Mouse (Mus musculus) cerebellum, adult 18-20 months (tissue): Measurements from ENCODE around the gene Mtfp1.

ENCODE experiments used
- DNase-seq, 2 experiments: peaks; one replicate each; pipeline ENCODE4 v3.0.0; 2021

The Mtfp1 gene

DNA sequence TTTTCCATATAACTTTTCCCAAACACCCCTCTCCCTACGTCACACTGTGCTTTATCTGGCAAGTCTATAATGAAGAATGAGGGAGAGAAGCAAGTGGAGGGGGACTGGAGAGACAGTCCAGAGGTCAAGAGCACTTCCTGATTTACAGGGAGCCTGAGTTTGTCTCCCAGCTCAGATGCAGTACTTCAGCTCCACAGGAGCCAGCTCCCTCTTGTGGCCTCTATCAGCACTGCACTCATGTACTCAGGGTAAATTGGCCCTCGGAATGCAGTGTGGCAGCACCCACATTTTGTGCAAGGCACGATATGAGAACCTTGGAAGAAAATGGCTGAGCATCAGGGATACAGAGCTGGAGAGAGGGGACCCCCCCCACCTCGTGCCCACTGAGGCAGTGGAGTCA, 15.0 kb downstream of the Mtfp1 start:
- DNase-seq = peak; percentile 56 to 62

DNA sequence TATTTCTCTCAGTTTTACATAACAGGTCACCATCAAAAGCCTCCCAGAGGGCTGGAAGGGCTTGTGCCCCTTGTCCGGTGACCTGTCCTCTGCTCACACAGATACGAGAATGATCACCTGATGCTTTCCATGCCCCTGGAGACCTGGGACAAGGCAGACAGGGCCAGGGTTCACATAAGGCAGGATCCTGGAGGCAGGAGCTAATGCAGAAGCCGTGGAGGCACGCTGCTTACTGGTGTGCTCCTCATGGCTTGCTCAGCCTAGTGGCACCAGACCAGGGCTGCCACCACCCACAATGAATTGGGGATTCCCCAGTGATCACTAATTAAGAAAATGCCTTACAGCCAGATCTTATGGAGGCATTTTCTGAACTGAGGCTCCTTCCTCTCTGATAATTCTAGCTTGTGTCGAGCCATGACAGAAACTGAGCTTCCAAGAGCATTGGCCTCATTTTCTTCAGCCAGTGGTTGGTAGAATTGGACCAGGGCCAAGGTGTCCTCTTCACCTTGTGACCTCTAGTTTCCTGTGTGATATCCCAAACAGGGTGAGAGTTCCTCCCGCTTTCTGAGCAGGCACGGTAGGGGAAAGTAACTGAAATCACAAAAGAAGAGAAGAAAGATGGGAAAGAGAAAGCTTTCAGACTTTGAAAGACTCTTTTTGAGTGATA, 16.8 kb downstream of the Mtfp1 start:
- no peak for DNase-seq

DNA sequence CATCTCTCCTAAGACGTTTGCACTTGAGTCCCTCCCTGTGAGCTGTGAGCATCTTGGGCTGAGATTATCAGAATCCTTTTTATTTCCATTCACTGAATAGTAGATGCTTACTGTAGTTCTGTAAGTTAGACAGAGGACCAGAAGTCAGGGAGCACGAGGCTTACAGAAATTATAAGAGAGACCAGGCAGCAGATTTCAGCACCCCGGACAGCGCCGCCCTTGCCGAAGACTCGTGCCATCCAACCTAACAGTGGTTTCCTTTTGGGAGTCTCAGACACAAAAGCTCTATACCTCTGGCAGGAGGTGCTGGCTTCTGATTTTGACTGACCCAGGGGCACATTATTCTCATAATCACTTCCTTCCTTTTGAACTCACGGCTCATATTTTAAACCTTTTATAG, 18.6 kb downstream of the Mtfp1 start:
- no peak for DNase-seq

DNA sequence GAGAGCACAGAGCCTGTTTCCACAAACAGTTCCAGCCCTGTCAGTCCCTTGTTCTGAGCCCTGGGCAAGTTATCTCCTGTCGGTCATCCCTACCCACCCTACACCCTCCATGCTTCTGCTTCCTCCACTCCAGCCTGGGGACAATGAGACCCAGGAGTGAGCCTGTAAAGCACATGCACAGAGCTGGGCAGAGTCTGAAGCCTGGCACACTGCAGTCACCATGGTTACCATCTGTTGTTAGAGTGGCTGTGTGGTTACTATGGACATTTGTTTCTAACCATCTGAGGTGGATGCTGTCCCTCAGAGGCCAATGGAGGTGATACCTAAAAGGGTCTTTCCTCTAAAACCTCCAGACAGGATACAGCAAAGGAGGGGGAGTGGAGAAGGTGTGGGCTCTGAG, 25.6 kb downstream of the Mtfp1 start:
- no peak for DNase-seq

DNA sequence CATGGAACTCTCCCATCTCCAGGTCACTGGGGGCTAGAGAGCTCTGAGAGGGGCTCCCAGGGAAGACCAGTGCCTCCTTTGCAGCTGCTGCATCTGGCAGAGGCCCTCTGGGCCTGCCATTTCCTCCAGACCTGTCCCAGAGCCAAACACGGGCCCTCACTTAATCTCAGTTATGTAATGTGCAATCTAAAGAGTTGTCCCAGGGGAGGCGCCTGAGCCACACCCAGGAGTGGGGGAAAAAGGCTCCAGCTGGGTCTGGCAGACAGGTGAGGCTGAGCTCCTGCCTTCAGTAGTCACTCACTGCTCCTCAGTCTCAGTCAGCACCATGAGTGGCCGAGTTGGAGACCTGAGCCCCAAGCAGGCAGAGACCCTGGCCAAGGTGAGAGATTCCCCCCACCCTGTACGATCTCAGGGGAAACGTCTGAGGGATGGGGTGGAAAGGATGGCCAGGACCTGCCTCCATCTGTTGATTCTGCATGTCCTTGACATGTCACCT, 30.6 kb downstream of the Mtfp1 start, which contains the start of gene Sec14l3:
TSS of gene Sec14l3 (plus strand) at position 215 of the 496 bp plus-strand sequence.
- DNase-seq = no peak

DNA sequence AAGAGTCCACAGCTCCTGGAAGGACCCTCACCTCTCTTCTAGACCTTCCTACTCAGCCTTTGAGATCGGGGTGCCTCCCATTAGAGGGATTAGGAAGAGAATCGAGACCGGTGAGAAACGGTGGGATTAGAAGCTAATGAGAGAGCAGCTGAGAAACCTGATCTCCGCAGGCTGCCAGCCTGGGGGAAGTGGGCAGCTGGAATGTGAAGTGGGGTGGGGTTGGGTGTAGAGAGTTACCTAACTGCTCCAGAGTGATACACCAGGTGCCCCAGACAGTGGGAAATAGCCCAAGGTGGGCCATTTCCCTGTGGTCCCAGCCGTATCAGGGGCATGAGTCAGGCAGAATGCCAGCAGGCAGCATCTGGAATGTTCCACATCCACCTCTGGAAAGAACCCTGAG, 32.3 kb downstream of the Mtfp1 start:
- no peak for DNase-seq

DNA sequence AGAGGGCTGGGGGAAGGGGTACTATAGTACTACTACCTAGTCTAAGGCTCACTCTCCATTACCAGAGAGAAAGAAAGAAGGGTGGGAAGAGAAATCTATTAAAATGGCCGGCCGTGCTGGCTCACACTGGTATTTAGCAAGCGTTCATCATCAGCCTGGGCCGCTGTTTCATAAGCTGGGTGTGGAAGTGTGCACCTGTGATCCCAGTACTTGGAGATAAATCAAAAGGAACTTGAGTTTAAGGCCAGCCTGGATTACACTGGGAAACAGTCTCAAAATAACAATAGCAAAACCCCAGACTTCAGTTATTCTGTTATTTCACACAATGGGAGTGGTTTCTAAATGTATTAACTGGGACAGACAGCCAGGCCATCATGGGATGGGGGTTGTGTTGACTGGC, 32.7 kb downstream of the Mtfp1 start:
- no peak for DNase-seq

DNA sequence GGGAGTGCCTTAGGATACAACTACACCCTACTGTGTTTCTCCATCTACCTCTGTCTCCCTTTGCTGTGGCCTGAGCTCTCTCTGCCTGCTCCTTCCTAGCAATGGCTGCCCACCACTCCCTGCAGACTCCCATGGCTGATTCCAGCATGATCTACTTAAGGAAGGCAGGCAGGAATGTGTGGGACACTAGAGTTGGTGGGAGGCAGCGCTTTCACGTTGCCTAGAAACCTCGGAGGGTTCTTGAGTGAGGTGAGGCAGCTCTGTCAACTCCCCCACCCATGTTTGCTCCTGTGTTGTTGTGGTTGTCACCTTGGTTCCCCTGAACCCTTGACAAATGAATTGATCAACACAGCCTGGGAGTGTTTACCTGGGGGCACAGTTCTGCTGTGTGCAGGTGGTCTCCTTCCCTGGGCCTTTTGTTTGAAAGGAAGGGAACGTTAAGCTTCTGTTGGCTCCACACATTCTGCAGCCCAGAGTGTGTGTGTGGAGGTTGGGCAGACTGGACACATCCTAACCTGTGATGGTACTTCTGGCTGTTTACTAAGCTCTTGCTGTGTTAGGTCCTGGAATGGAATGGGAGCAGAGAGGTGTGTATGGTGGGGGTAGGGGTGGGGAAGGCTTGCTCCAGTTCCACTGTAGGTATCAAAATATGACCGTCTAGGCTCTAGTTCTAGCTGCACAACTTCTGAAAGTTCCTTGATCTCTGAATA, 34.2 kb downstream of the Mtfp1 start:
- DNase-seq = no peak

DNA sequence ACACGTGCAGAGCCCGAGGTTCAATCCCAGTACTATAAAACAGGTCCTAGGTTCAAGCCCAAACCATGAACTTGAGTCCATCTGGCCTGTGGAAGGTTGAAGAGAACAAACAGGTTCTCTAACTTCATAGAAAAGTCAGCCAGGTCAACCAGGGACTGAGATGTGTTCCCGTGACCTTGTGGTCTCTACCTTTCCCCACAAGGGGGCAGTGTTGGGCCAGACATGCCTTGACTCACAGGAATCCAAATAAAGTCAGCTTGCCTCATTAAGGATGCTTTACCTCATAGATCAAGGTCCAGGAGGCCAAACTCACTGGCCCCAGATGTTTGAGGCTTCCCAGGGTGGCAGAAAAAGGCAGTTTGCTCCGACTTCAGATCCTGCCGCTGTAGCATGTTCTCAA, 41.7 kb downstream of the Mtfp1 start:
- peak; percentile 63 to 76 for DNase-seq

DNA sequence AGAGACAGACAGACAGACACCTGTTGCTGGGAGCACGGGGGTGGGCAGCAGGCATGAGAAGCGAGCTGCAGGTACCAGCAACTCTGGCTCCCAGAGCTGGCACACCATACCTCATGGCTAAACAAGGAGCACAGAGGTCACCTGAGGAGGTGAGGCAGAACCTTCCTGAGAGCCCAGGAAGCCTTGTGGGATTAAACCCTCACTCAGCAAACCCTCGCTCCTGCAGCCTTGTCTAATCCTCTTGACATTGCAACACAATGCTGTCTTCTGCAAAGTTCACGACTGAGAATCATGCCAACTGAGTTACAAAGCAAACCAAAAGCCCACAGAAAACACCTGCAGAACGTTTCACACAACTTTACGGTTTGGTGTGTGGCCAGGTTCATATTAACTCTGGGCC, 46.8 kb downstream of the Mtfp1 start:
- no peak for DNase-seq

DNA sequence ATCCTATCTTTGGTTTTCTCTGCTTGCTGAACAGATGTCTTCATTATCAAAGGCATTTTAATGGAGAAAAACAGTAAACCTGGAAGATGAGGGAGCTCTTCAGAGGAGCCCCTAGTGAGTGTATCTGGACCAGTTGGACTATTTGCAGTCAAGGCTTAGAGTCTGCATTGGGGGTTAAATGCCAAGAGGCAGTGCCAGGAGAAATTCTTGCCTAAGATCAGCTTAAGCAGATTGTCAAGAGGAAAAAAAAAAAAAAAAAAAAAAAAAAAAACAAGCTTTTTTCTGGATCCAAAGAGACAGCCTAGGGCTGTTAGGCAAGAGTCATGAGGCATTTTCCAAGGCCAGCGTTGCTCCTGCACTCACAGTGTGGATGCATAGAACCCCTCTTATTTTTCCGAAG, 47.5 kb downstream of the Mtfp1 start:
- no peak for DNase-seq

DNA sequence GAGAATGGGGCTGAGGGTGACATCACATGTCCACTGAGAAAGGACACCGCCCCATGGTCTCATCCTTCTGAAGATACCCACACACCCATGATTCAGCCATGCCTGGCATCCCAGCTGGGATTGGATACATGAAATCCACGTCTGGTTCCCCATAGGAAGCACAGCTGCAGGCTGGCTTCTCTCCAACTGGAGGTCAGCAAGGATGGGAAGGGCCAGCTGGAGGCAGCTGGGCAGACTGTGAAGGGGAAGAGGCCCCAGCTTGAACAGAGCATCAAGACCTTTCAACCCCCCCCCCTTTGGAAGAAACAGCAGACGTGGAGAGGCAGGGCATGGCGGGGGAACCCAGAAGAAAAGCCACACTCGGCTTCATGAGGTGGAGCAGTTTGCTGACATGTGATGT, 48.7 kb downstream of the Mtfp1 start:
- DNase-seq = no peak

DNA sequence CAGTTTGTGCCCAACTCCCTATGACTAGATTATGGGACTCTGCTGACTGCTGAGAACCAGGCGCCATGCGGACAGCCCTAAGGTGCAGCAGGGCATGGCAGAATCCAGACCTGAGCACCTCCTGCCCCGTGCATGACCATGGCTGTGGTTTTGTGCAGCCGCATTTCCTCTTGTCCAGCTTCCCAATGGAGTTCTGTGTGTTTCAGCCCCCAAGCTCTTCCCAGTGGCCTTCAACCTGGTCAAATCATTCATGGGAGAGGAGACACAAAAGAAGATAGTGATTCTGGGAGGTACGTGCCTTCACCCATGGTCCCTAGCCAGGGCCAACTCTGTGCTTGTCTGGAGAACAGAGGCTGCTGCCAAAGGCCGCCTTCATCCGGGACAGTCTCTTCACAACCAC, 52.2 kb downstream of the Mtfp1 start:
- DNase-seq = no peak
